16 mouse cellular contexts compared by ENCODE assay signal in the genomic region with DNA sequence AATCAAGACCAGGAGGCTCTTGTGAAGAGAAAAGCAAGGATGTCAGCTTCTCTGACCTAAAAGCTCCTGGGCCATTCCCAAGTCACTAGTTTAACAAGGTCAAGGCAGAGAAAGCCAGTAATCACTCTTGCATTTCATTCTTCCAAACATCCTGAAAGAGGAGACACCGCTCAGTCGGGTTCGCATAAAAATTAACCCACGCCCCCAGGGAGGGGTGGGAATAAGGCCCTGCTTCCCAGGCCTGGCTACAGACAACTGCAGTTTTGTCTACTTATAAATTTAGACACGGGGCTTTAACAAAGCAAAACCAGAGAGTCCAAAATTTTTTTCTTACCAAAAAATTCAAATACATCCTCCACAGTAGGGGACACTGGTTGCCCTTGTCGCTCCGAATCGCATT. TPM values are rescaled to one million over a fixed set of nuclear protein-coding genes. Genes with fewer than 3 reads are reported as not detected.
DNase-seq lines count a peak whose midpoint lies in the region; ATAC-seq and TF ChIP-seq lines count a peak whose summit lies in the region.
"Had no signal": no experiment of that assay in that cellular context is flagged by ENCODE, and none has a peak within 500 bp of the region (broad histone marks: within the 10 kb centered on the region; RNA-seq: fewer than 3 reads in every experiment).

No protein-coding gene starts in this region.

- H3K4me3 ChIP-seq in gastrocnemius, adult 2 months, result no peak overlapping the region
- H3K4me3 ChIP-seq in hindbrain, embryonic 13.5 days, result no peak overlapping the region
- no peak overlapping the region for H3K4me3 ChIP-seq in hindbrain, embryonic 12.5 days
- H3K4me3 ChIP-seq in lung, embryonic 16.5 days (ENCODE audit: low read length), result no peak overlapping the region
- H3K4me3 ChIP-seq in limb, embryonic 10.5 days, result no peak overlapping the region
- H3K4me3 ChIP-seq in midbrain, postnatal 0 days (ENCODE audit: low read depth, low read length), result no peak overlapping the region
- H3K4me3 ChIP-seq: intestine, embryonic 15.5 days; liver, embryonic 12.5 days had no signal

- H3K36me3 ChIP-seq in hindbrain, embryonic 13.5 days, result peaks cover 88% of the 10 kb centered on the region
- peaks cover 81% of the 10 kb centered on the region for H3K36me3 ChIP-seq in hindbrain, embryonic 12.5 days
- H3K36me3 ChIP-seq in lung, embryonic 16.5 days (ENCODE audit: control insufficient read depth, insufficient read depth, low read length), result peaks cover 39% of the 10 kb centered on the region
- H3K36me3 ChIP-seq in limb, embryonic 10.5 days, result peaks cover 98% of the 10 kb centered on the region
- H3K36me3 ChIP-seq in midbrain, postnatal 0 days (ENCODE audit: insufficient read depth, low read length), result peaks cover 67% of the 10 kb centered on the region

- no peaks in the 10 kb centered on the region for H3K9me3 ChIP-seq in hindbrain, embryonic 13.5 days
- no peaks in the 10 kb centered on the region for H3K9me3 ChIP-seq in hindbrain, embryonic 12.5 days (replicated peaks)
- H3K9me3 ChIP-seq in lung, embryonic 16.5 days (ENCODE audit: control insufficient read depth, low read length), result no peaks in the 10 kb centered on the region
- H3K9me3 ChIP-seq in limb, embryonic 10.5 days (replicated peaks), result no peaks in the 10 kb centered on the region
- H3K9me3 ChIP-seq in midbrain, postnatal 0 days (ENCODE audit: low read length), result no peaks in the 10 kb centered on the region
- H3K9me3 ChIP-seq: intestine, embryonic 15.5 days; liver, embryonic 12.5 days had no signal

- 0 out of 2 replicates have a peak, but pooled peaks cover 2% of the 10 kb centered on the region for H3K4me1 ChIP-seq in hindbrain, embryonic 13.5 days (replicated peaks)
- H3K4me1 ChIP-seq in hindbrain, embryonic 12.5 days, result no peaks in the 10 kb centered on the region; the same call in 1 of the 2 replicates
- H3K4me1 ChIP-seq in lung, embryonic 16.5 days (replicated peaks; ENCODE audit: control insufficient read depth, insufficient read depth, low read length), result peaks cover 16% of the 10 kb centered on the region
- peaks cover 18% of the 10 kb centered on the region for H3K4me1 ChIP-seq in limb, embryonic 10.5 days
- no peaks in the 10 kb centered on the region for H3K4me1 ChIP-seq in midbrain, postnatal 0 days (ENCODE audit: insufficient read depth, low read length)

- no peaks in the 10 kb centered on the region for H3K27me3 ChIP-seq in hindbrain, embryonic 13.5 days
- H3K27me3 ChIP-seq in hindbrain, embryonic 12.5 days, result no peaks in the 10 kb centered on the region
- H3K27me3 ChIP-seq in lung, embryonic 16.5 days (ENCODE audit: control insufficient read depth, insufficient read depth, low read depth, low read length), result no peaks in the 10 kb centered on the region
- no peaks in the 10 kb centered on the region for H3K27me3 ChIP-seq in limb, embryonic 10.5 days (ENCODE audit: low read depth, poor library complexity, severe bottlenecking)
- H3K27me3 ChIP-seq in midbrain, postnatal 0 days (ENCODE audit: insufficient read depth, low read length), result no peaks in the 10 kb centered on the region
- H3K27me3 ChIP-seq: CH12.LX; intestine, embryonic 15.5 days; liver, embryonic 12.5 days had no signal

- DNase-seq in gastrocnemius, adult 2 months, result no peak
- DNase-seq in gastrocnemius, postnatal 25 days, result no peak
- DNase-seq in lung, postnatal 25 days (ENCODE audit: low spot score), result no peak
- DNase-seq in limb, embryonic 10.5 days (ENCODE audit: low spot score), result no peak
- no peak for DNase-seq in midbrain, postnatal 0 days (ENCODE audit: low spot score)
- DNase-seq: adrenal gland, postnatal 25 days; cerebellum, adult 9-11 months; forebrain, postnatal 0 days; midbrain, embryonic 14.5 days had no signal

- peak overlapping the region; percentile 68 for H3K27ac ChIP-seq in gastrocnemius, adult 2 months
- H3K27ac ChIP-seq in hindbrain, embryonic 13.5 days, result no peak overlapping the region
- H3K27ac ChIP-seq in hindbrain, embryonic 12.5 days, result no peak overlapping the region
- peak overlapping the region; percentile 90 for H3K27ac ChIP-seq in lung, embryonic 16.5 days (ENCODE audit: low read length)
- peak overlapping the region; percentile 72 for H3K27ac ChIP-seq in limb, embryonic 10.5 days
- H3K27ac ChIP-seq in midbrain, postnatal 0 days (ENCODE audit: low read depth, low read length), result no peak overlapping the region
- H3K27ac ChIP-seq: liver, embryonic 12.5 days; macrophage had no signal

- no peak overlapping the region for H3K4me2 ChIP-seq in hindbrain, embryonic 13.5 days
- no peak overlapping the region for H3K4me2 ChIP-seq in hindbrain, embryonic 12.5 days (replicated peaks)
- H3K4me2 ChIP-seq in lung, embryonic 16.5 days (ENCODE audit: low read depth, low read length), result no peak overlapping the region
- H3K4me2 ChIP-seq in midbrain, postnatal 0 days (ENCODE audit: low read depth, low read length, poor library complexity, severe bottlenecking), result no peak overlapping the region
- H3K4me2 ChIP-seq: intestine, embryonic 15.5 days; liver, embryonic 12.5 days had no signal

- peak overlapping the region; percentile 3; the same call in 1 of the 2 replicates for H3K9ac ChIP-seq in hindbrain, embryonic 13.5 days
- H3K9ac ChIP-seq in hindbrain, embryonic 12.5 days, result no peak overlapping the region
- H3K9ac ChIP-seq in lung, embryonic 16.5 days (ENCODE audit: low read length), result peak overlapping the region; percentile 15; the same call in 1 of the 2 replicates
- H3K9ac ChIP-seq in midbrain, postnatal 0 days (replicated peaks; ENCODE audit: low read length, poor library complexity, severe bottlenecking), result no peak overlapping the region
- H3K9ac ChIP-seq: forebrain, postnatal 0 days; intestine, embryonic 15.5 days; liver, embryonic 12.5 days had no signal

- ATAC-seq in hindbrain, embryonic 13.5 days (ENCODE audit: low FRiP score), result no peak
- no peak for ATAC-seq in hindbrain, embryonic 12.5 days (ENCODE audit: low FRiP score)
- no peak for ATAC-seq in lung, embryonic 16.5 days (ENCODE audit: low read depth)
- ATAC-seq in midbrain, postnatal 0 days (ENCODE audit: low FRiP score), result no peak
- ATAC-seq: forebrain, postnatal 0 days; intestine, embryonic 15.5 days; liver, embryonic 12.5 days had no signal

- 75% methylated on average over 8 of the region's 8 CpGs for WGBS in hindbrain, embryonic 13.5 days
- 82% methylated on average over 8 of the region's 8 CpGs for WGBS in hindbrain, embryonic 12.5 days
- 50% methylated on average over 8 of the region's 8 CpGs for WGBS in lung, embryonic 16.5 days
- WGBS in limb, embryonic 10.5 days, result 82% methylated on average over 8 of the region's 8 CpGs
- WGBS in midbrain, postnatal 0 days, result 85% methylated on average over 8 of the region's 8 CpGs

- no peak for TF ChIP-seq CTCF in gastrocnemius, adult 2 months (IDR thresholded peaks at IDR 0.05)
- no peak for TF ChIP-seq CTCF in midbrain, postnatal 0 days (IDR thresholded peaks at IDR 0.05)

- intact Hi-C loops in gastrocnemius, adult 2 months (cut with DNase I), result loop anchor here (1.0 kb wide), 1 partner anchor 16 kb away; no protein-coding TSS in a partner anchor

RNA-seq across cellular contexts. Expression of a gene that starts 19.0 kb away (rescaled TPM):
- total RNA-seq in gastrocnemius, adult 2 months (2021), result 100 to 1,000 TPM; 128 to 151 TPM
- 100 to 1,000 TPM; 132 to 139 TPM for total RNA-seq in gastrocnemius, postnatal 25 days (2021)
- polyA plus RNA-seq in hindbrain, embryonic 13.5 days (2015; fragmentation: Nextera tagmentation; extraction: Ambion mirVana), result 282 and 285 TPM in 2 replicates
- polyA plus RNA-seq in hindbrain, embryonic 12.5 days (2016; fragmentation: Nextera tagmentation; extraction: Ambion mirVana), result 308 and 324 TPM in 2 replicates
- 259 and 266 TPM in 2 replicates for polyA plus RNA-seq in lung, embryonic 16.5 days (2015; fragmentation: Nextera tagmentation; extraction: Ambion mirVana)
- polyA plus RNA-seq in limb, embryonic 10.5 days (2016; fragmentation: Nextera tagmentation; extraction: Ambion mirVana), result 399 and 416 TPM in 2 replicates
- 95.3 and 124 TPM in 2 replicates for total RNA-seq in midbrain, postnatal 0 days (2014; rRNA removed)
- polyA plus RNA-seq in midbrain, postnatal 0 days (2015; fragmentation: Nextera tagmentation; extraction: Ambion mirVana), result 289 and 306 TPM in 2 replicates

RNA-seq across cellular contexts. Expression of a gene that starts 30.5 kb away (rescaled TPM):
- total RNA-seq in gastrocnemius, adult 2 months (2021), result 1 to 10 TPM; 7.8 to 9.1 TPM
- total RNA-seq in gastrocnemius, postnatal 25 days (2021), result 1 to 10 TPM; 5.7 to 6.5 TPM
- polyA plus RNA-seq in hindbrain, embryonic 13.5 days (2015; fragmentation: Nextera tagmentation; extraction: Ambion mirVana), result 14.4 and 14.9 TPM in 2 replicates
- polyA plus RNA-seq in hindbrain, embryonic 12.5 days (2016; fragmentation: Nextera tagmentation; extraction: Ambion mirVana), result 15.6 and 16.7 TPM in 2 replicates
- 13.2 and 14.7 TPM in 2 replicates for polyA plus RNA-seq in lung, embryonic 16.5 days (2015; fragmentation: Nextera tagmentation; extraction: Ambion mirVana)
- polyA plus RNA-seq in limb, embryonic 10.5 days (2016; fragmentation: Nextera tagmentation; extraction: Ambion mirVana), result 15.5 and 16.3 TPM in 2 replicates
- 13.9 and 23.4 TPM in 2 replicates for total RNA-seq in midbrain, postnatal 0 days (2014; rRNA removed)
- polyA plus RNA-seq in midbrain, postnatal 0 days (2015; fragmentation: Nextera tagmentation; extraction: Ambion mirVana), result 12.9 and 13.1 TPM in 2 replicates

Comparison
In these comparisons a context has a peak if more than half of its experiments do, and no peak if none do; other contexts are left out.
1. H3K9ac ChIP-seq: peak in hindbrain, embryonic 13.5 days (single experiment) and lung, embryonic 16.5 days (single experiment); none in hindbrain, embryonic 12.5 days (single experiment) and midbrain, postnatal 0 days (single experiment).
2. H3K27ac ChIP-seq: peak in gastrocnemius, adult 2 months (single experiment), lung, embryonic 16.5 days (single experiment) and limb, embryonic 10.5 days (single experiment); none in hindbrain, embryonic 13.5 days (single experiment), hindbrain, embryonic 12.5 days (single experiment) and midbrain, postnatal 0 days (single experiment).